Mouse (Mus musculus): Measurements from ENCODE around the gene Aox1.
"Not testable (repeated sequence)": the region's sequence is repeated elsewhere in the genome, so short reads cannot be mapped to it uniquely, and the experiment has no call there.

The Aox1 gene

DNA sequence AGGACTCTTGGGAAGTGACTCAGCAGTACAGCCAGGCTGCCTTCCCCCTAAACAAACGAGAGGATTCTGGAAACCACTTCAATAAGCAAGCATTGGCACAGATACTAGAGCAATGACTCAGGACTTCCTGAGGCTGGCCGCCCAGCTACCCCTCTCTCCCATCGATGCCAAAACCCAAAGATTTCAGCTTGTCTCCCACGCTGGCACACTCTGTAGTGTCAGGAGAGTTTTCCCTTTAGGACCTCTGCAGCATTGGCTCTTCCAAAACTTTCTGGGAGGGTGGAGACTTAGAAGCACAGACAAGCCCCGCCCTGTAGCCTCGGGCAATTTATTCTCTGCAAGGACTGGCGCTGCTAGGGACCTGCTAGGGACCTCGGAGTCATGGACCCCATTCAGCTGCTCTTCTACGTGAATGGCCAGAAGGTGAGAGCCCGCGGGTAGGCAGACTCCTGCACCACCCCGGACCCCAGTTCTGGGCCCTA, at the start of gene Aox1:
Gene Aox1 (plus strand): TSS at position 296 of the 482 bp plus-strand sequence.
- DNase-seq: peak; percentile 76 to 82

DNA sequence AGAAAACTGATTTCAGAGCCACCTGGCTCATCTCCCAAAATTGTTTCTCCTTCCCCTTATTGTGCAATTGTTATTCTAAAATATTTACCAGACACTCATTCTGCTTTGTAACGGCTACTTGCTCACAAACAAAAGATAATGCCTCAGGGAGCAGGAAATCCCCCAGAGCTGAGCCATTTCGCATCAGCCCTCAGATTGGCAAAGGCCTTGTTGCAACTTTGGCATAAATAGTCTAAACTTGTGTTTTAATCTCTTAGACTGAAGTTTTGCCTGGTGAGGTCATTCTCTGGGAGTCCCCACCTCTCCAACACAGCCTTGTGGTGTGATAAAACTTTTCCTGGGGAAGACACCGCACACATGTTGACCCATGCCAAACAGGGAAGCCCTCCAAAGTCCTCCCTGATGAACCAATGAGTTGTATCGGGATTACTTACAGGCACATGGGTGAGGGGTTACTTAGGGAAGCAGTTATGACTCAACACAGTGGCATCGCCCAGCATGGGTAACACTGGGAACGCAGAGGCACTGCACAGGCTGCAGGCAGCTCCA, 40.6 kb upstream of the Aox1 start:
- DNase-seq: peak in 1 of 2 experiments; percentile 12

DNA sequence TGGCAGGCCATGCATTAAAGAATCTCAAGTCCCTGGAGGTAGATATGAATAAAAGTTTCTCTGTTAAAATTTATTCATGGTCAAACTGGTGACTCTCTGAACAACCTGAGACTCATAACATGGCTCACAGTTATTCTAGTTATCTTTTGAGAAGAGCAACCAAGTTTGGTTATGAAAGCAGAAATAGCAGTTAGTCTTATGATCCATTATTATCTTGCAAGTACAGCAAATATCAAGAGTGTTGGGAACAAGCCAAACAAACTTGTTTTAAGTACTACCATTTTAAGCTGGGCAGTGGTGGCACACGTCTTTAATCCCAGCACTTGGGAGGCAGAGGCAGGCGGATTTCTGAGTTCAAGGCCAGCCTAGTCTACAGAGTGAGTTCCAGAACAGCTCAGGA, 38.5 kb upstream of the Aox1 start:
- no peak for DNase-seq

DNA sequence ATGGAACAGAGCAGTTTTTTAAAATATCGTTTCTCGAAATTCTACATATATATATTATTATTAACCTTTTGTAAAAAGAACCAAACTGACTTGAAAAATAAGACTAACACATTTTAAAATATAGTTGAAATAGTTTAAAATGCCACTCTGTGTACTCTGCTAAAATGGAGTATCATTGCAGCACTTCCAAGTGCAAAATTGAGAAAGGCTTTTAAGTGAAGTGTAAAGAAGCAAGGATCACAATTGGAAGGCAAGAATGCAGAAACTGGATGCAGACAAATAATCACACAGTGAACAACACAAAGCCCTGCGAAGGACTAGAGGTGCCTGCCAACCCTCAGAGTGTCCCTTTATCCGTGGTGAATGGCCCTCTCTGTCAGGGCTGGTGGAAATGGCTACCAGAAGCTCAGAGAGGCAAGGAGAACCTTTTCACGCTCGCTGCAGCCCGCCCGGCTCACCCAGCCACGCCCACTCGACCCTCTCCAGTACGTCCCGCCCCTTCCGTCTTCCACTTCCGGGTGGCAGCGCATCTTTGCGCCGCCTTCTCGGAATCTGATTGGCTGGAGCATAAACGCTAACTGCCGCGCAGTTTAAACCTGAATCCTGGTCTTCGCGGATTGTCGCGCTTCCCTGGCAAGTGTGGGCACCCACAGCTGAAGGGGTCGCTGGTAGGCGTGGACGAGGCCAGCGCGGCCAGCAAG, 34.1 kb upstream of the Aox1 start, which contains the start of gene Sgo2a:
Gene Sgo2a (plus strand): TSS at position 540 of the 701 bp plus-strand sequence.
- peak; percentile 91 to 94 for DNase-seq

DNA sequence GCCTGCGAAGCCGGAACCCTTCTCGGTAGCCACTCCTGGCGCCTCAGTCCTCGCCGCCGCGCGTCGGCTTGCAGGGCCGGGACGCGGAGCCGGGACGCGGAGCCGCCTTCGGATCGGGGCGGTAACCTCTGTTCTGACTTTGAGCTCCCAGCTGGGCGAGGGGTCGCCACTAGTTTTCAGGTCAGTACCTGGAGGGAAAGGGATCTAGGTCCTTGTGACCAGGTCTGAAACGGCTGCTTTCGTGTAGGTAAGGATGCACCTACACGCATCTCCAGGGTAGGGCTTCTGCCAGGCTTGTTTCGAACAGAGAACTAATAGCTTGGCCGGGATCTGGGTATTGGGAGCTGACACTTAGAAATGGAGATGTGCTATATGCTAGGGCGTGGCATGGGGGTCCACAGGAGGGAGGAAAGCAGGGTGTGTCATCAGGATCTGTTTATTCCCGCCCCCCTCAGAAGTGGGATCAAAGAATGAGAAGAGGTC, 33.6 kb upstream of the Aox1 start:
- DNase-seq: no peak

DNA sequence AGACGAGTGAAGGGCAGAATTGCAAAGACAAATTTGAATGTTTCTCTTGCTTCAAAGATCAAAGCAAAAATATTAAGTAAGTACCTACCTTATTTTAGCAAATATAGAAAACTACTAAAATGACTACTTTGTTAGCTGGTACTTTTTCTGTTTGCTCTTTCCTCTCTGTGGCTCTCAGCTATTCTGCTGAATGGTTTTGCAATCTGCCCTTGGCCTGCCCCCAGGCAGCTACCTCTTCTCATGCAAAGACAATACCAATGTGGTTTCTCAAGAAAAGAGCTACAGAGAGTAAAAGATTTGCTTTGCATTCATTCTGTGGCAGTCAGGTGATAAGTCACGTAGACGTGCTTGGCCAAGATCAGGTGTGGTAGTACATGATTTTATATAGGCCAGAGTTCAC, 31.6 kb upstream of the Aox1 start:
- peak; percentile 26 to 34 for DNase-seq

DNA sequence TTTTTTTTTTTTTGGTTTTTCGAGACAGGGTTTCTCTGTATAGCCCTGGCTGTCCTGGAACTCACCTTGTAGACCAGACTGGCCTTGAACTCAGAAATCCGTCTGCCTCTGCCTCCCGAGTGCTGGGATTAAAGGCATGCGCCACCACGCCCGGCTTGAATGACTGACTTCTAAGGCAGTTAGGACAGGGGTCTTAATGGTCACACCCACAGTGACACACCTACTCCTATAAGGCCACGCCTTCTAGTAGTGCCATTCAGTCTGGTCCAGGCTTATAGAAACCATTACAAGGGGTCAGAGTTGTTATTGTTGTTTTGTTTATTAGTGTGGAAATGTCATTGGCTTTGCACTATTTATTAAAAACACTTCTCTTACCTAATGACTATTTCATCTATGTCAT, 23.3 kb upstream of the Aox1 start:
- not testable (repeated sequence) for DNase-seq

DNA sequence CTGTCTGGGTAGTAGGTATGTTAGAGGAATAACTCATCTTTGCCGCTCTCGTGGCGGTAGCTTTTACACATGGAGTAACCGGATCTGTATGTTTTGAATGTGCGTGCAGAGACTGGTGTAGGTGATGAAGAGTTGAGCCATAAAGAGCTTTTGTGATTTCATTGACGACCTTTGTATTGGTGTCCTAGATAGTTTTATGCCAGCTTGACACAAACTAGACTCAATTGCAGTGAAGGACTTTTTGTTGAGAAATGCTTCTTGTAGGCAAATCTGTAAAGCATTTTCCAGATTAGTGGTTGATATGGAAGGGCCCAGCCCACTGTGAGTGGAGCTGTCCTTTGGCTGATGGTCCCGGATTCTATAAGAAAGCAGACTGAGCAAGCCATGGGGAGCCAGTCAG, 10.9 kb upstream of the Aox1 start, which contains the start of gene Kctd18:
Gene Kctd18 (minus strand): TSS at position 101 of the 400 bp plus-strand sequence.
- DNase-seq: no peak

DNA sequence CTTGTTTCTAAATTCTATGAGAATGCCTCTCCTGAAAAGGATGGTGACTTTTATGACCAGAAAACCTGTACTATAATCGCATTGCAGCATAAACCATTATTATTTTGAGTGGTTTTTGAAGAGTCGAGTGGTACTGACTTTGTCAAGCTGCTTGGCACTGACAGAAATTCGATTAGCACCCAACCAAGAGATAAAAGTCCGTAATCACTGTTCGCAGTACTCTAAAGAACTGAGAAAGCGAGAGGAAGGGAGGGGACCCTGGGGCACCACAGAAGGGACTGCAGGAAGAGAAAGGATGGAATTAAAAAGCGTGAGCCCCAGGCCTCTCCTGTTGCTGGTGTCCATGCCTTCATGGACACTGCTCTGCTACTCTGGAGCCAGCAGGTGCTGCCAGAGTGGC, 2.0 kb upstream of the Aox1 start:
- DNase-seq: no peak

DNA sequence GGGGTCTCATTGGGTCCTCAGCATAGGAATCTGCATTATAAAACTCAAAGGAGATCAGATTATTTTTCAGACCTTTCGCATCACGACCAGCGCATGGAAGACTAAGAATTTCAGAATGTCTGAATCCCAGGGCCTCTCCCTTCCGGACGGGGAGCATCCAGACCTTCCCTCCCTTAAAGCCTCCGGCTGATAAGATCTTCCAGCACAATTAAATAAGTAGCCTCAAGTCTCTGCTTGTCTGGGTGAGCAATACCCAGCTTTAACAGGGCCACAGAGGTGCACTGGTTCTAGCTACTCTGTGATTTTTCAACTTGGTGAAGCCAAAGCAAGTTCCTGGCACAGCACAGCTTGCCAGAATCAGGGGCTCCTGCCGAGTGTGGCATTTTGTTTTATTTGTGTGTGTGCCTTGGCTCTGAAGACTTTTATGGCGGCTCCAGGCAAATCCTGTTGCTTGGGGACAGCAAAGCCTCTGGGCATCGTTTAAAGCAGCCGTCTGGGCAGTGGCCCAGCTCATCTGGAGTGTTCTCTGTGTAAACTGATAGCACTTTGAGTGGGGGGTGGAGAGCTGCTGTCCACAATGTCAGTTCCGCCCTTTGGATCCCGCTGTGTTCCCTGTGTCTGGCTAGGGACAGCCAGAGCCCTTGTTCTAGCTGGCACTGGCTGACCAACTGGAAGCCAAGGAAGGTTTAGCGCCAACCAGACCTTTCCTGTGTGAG, 583 bp downstream of the Aox1 start:
- peak; percentile 69 to 80 for DNase-seq

DNA sequence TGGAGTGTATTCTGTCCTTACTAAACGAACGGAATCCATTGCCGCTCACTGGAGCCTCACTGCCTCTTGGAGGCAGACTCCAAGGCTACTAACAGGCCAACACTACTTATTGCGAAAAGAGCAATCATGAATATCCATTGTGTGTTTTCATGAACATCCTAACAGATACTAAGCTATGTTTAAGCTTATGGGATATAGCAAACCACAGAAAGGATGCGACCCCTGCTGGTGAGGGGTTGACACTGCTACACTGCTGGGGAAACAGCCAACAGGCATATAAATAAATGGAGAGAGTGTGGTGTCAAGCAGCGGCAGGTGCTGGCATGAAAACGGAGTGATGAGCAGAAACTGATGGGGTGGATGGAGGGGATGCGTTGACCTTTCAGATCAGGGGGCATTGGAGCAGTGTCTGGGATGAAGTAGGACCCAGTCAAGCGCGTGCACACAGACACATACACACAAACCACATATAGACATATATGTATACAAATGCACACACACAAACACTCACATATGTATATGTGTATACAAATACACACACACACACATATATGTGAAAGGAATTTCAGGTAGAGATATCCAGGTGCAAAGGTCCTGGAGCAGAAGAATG, 1.5 kb downstream of the Aox1 start:
- DNase-seq: peak; percentile 60 to 61

DNA sequence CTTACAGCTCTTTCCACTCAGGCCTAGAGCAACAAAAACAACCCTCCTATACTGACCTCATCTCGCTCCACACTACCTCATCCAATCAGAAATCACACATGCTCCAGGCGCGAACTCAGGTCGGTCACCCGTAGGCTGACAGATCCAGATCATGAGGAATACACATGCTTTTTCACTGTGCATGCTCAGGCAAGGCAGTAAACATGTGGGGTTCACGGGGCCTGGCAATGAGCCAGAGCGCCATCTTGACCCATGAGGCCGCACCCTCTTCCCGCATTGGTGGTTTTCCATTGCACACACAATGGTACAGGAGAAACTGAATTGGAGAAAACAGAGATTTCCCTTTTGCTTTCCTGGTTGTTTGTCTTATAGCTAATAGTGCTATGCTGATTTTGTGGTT, 7.6 kb downstream of the Aox1 start:
- DNase-seq: not testable (repeated sequence)

DNA sequence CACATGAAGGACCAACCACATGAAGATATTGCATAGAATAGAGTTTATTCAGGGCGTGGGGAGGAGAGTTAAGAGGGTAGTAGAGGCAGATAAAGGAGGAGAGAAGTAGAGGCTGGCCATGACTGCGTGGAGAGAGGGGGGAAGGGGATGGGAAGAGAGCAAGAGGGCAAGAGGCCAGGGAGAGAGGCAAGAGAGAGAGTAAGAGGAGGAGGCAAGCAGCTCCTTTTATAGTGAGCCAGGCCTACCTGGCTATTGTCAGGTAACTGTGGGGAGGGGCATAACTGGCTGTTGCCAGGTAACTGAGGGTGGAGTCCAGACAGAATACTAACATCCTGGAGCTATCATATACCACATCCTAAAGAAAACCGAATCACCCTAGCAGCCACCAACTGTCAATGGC, 15.3 kb downstream of the Aox1 start:
- DNase-seq: no peak

DNA sequence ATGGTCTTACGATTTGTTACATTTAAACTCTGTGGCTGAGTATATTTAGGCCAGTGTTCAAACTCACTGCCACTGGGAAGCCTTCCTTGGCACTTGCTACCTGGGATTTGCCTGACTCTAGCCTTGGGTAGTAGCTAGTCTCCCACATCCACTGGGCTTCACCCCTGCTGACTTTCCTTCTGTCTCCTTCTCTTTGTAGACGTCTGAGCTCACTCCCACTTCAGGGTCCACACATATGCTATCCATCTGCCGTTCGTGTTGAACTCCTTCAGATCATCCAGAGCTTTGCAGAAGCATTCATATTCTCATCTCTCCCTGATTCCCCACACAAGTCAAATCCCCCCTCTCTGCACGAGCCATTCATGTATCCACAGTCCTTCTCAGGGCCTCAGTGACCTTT, 15.8 kb downstream of the Aox1 start:
- DNase-seq: no peak

DNA sequence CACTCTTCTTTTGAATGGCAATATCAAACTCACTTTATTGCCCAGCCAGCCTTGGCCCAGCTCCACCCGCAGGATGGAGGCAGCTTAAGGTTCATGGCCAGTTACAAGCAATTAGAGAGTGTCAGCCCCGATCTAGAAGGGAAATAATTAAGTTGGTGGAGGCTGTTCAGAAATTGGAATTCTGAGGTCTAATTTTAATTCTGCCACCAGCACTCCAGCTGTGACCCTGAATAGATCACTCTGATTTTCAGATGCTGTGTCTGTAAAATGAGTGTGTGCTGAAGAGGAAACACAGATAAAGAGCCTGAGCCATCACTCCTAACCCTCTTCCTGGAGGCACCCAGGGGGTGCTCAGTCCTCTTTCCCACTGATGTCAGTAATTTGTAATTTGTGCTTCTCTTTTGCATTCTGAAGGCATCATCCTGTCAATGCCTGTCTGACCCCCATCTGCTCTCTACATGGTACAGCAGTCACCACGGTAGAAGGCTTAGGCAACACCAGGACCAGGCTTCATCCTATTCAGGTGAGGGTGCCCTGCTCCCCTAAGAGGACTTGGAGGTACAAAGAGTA, 17.1 kb downstream of the Aox1 start:
- DNase-seq: no peak

DNA sequence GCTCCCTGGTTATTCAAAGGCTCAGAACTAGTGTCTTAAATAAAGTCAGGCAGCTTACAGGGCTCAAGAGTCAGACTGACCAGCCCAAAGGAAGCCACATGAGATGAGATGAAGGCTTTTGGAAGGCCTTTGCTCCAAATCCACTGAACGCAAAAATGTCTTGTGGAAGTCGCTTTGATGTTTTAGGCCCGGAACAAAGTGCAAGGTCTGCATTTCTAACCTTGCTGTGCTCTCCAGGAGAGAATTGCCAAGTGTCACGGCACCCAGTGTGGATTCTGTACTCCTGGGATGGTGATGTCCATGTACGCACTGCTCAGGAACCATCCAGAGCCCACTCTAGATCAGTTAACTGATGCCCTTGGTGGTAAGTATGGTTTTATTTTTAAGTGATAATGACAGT, 19.4 kb downstream of the Aox1 start:
- no peak for DNase-seq

DNA sequence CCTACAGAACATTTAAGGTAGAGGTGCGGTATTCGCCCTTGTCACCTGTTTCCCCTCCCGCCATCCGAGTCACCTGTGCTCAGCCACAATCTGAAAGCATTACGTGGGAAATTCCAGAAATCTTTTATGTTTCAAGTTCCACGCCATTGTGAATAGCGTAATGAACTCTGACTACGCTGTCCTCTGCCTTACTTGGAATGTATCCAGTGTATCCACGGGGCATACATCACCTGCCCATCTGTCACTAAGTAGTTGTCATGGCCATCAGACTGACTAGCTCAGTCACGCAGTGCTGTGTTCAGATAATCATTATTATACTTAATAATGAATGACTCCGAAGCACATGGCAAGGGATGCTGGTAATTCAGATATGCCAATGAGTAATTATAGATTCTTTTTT, 25.9 kb downstream of the Aox1 start:
- no peak for DNase-seq

DNA sequence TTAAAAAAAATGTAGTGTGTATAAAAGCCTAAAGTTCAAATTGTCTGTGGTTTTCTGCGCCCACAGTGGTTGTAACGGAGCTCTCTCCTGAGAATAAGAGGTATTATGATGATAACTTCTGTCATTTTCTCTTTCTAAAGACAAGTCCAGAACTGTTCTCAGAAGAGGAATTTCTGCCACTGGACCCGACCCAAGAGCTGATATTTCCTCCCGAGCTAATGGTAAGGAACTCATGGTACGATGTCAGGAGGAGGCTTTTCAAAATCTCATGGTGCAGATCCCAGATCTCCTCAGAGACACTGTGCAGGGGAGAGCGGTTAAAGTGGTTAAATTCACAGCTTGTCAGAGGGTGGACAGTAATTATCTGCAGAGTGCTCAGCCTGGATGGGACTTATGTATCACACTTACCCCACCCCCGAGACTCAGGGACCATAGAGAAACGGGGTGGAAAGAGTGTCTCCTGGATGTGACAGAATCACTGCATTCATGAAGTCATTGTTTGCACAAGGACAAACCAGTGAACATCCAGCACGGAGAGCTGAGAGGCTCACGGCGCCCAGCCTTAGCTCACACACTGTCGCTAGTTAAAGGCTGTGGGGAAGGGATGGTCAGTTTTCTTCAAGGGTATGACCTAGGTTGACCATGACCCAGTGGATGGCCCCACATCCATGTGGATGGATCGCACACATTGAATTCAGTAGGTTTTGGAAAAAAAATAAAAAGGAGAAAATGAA, 26.5 kb downstream of the Aox1 start:
- no peak for DNase-seq

DNA sequence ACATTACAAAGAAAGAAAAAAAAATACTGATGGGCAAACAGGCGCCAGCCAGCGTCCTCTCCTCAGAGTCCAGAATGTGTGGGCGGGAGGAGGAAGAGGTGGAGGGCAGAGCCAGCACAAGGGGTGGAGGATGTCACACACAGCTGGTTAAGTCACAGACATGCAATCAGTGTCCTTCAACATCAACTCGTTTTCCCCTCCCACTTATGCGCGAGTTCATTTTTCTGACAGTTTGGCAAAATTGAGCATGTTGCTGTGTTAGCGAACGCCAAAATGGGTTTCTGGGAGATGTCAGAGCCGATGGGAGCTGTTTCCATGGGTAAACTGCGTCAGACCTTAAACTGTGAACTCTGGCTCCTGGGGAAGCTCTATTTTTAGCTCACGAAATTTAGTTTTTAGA, 27.2 kb downstream of the Aox1 start:
- peak; percentile 49 to 56 for DNase-seq

DNA sequence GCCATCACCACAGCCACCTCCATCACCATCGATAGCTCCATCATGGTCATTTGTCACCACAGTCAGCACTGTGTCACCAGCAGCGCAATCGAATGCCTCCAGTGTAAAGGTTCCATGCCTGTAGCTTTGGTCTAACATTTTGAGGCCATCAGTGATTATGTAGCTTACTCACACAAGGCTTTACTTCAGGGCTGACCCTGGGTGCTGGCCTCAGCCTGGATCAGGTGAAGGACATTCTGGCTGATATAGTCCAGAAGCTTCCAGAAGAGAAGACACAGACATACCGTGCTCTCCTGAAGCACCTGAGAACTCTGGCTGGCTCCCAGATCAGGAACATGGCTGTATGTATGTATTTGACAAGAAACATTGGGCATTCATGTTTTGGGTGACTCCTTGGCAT, 29.1 kb downstream of the Aox1 start:
- DNase-seq: no peak

DNA sequence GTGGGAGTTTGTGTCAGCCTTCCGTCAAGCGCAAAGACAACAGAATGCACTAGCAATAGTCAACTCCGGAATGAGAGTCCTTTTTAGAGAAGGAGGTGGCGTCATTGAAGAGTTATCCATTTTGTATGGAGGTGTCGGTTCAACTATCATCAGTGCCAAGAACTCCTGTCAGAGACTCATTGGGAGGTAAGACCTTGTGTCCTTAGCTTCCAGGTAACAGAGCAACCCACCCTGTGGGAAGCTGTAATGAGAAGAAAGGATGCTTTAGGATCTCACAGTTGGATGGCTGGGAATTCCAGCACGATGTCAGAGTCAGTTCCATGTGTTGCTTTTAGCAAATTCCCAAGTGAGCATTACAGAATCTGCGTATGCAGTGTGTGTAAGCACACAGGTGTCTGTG, 32.4 kb downstream of the Aox1 start:
- no peak for DNase-seq

DNA sequence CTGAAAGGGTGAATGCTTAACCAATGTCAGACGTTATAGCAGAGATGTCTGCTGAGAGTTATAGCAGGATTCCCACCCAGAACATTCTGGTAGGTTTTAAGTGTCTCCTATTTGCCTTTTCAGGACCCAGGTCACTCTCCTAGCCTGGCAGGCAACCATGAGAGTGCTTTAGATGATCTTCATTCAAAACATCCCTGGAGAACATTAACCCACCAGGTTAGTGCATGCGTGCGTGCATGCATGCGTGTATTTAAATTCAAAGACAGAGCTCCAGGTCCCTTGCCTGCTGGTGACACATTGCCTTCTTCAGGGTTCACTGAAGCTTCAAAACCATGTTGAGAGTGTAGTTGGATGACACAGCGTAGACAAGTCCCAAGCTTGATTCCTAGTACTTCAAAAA, 35.4 kb downstream of the Aox1 start:
- DNase-seq: no peak
